In the genomic region with DNA sequence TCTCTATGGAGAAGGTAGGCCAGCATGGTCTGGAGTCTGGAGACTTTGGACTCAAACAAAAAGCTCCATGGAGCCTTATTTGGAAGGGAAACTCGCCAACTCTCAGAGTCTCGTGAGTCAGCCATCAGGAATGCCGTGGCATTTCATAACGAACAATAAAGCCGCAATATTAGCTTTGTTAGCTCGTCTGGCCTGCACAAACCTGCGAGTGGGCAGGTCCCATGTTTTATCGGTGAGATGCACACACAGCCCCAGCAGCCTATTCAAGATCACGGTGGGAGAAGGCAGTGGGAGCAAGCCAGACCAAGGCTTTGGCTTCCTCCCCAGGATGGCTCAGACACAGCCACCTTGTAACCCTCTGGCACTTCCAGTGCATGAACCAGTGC, we compare ENCODE assay signal across 9 mouse cellular contexts.
DNase-seq lines count a peak whose midpoint lies in the region; ATAC-seq and TF ChIP-seq lines count a peak whose summit lies in the region.
"Had no signal": no experiment of that assay in that cellular context is flagged by ENCODE, and none has a peak within 500 bp of the region (broad histone marks: within the 10 kb centered on the region; RNA-seq: fewer than 3 reads in every experiment).

No protein-coding gene starts in this region.

- TF ChIP-seq POLR2A in thymus, adult 2 months (IDR thresholded peaks at IDR 0.05; ENCODE audit: control insufficient read depth, extremely low read depth, insufficient read depth, low read length, poor library complexity) = no peak

- H3K4me1 ChIP-seq in limb, embryonic 15.5 days = peaks cover 23% of the 10 kb centered on the region
- peaks cover 9% of the 10 kb centered on the region for H3K4me1 ChIP-seq in thymus, adult 2 months (replicated peaks; ENCODE audit: control insufficient read depth, insufficient read depth, low read length)
- H3K4me1 ChIP-seq in hindbrain, embryonic 12.5 days = peaks cover 11% of the 10 kb centered on the region

- no peaks in the 10 kb centered on the region for H3K27me3 ChIP-seq in limb, embryonic 15.5 days
- H3K27me3 ChIP-seq in thymus, adult 2 months (ENCODE audit: control insufficient read depth, insufficient read depth, low read length) = no peaks in the 10 kb centered on the region
- H3K27me3 ChIP-seq in hindbrain, embryonic 12.5 days = peaks cover 2% of the 10 kb centered on the region; the same call in 1 of the 2 replicates

- H3K9ac ChIP-seq in limb, embryonic 15.5 days = no peak overlapping the region
- H3K9ac ChIP-seq in hindbrain, embryonic 12.5 days = no peak overlapping the region
- H3K9ac ChIP-seq: liver, embryonic 14.5 days had no signal

- H3K4me2 ChIP-seq in limb, embryonic 15.5 days = no peak overlapping the region
- no peak overlapping the region for H3K4me2 ChIP-seq in hindbrain, embryonic 12.5 days (replicated peaks)

- H3K27ac ChIP-seq in limb, embryonic 15.5 days = peak overlapping the region; percentile 62
- no peak overlapping the region for H3K27ac ChIP-seq in thymus, adult 2 months (ENCODE audit: control insufficient read depth, insufficient read depth, low read length)
- H3K27ac ChIP-seq in hindbrain, embryonic 12.5 days = no peak overlapping the region
- H3K27ac ChIP-seq: liver, embryonic 14.5 days had no signal

- TF ChIP-seq CTCF in thymus, adult 2 months (IDR thresholded peaks at IDR 0.05; ENCODE audit: borderline replicate concordance, control insufficient read depth, extremely low read depth, insufficient read depth, low read length, poor library complexity) = no peak

- H3K9me3 ChIP-seq in limb, embryonic 15.5 days = no peaks in the 10 kb centered on the region
- no peaks in the 10 kb centered on the region for H3K9me3 ChIP-seq in hindbrain, embryonic 12.5 days (replicated peaks)

- 17% methylated on average over 9 of the region's 9 CpGs for WGBS in limb, embryonic 15.5 days
- WGBS in thymus, adult 2 months = 91% methylated on average over 9 of the region's 9 CpGs
- WGBS in hindbrain, embryonic 12.5 days = 79% methylated on average over 9 of the region's 9 CpGs

- 0 out of 2 replicates have a peak, but pooled peaks have one; percentile 21 for ATAC-seq in limb, embryonic 15.5 days (ENCODE audit: insufficient number of reproducible peaks, low FRiP score, low TSS enrichment, low read depth)
- ATAC-seq in hindbrain, embryonic 12.5 days (ENCODE audit: low FRiP score) = no peak

- no peak overlapping the region for H3K4me3 ChIP-seq in limb, embryonic 15.5 days
- no peak overlapping the region for H3K4me3 ChIP-seq in thymus, adult 2 months (ENCODE audit: control insufficient read depth, insufficient read depth, low read length)
- no peak overlapping the region for H3K4me3 ChIP-seq in hindbrain, embryonic 12.5 days

- DNase-seq in 3134 (ENCODE audit: extremely low read depth, insufficient read length, low spot score) (peak; percentile 80), adipocyte (ENCODE audit: low spot score) (peak; percentile 82)
- DNase-seq in gastrocnemius, adult 8-10 months (ENCODE audit: low spot score in 2 of 2) = peak; percentile 44 to 72
- no peak for DNase-seq in spleen, postnatal 4 days (ENCODE audit: low spot score in 2 of 2)
- no peak for DNase-seq in thymus, adult 2 months
- no peak for DNase-seq in testis, postnatal 10 days (ENCODE audit: low spot score)

- H3K36me3 ChIP-seq in limb, embryonic 15.5 days = no peaks in the 10 kb centered on the region
- no peaks in the 10 kb centered on the region for H3K36me3 ChIP-seq in thymus, adult 2 months (ENCODE audit: control insufficient read depth, insufficient read depth, low read length)
- H3K36me3 ChIP-seq in hindbrain, embryonic 12.5 days = no peaks in the 10 kb centered on the region

Comparison
In these comparisons a context has a peak if more than half of its experiments do, and no peak if none do; other contexts are left out.
1. DNase-seq: peak in 3134 (single experiment), adipocyte (single experiment) and gastrocnemius, adult 8-10 months (2 of 2); none in spleen, postnatal 4 days (0 of 2), thymus, adult 2 months (single experiment) and testis, postnatal 10 days (single experiment).